Mouse (Mus musculus) skeletal muscle tissue, adult 2 months (tissue): ENCODE results near the gene Rwdd4a.

Source experiments
- DNase-seq: peaks from one replicate; pipeline ENCODE4 v3.0.0-alpha.2; 2012; ENCODE audit warnings: low read depth, low spot score

The Rwdd4a gene

GRCm38 (mm10) chr8:47533344-47534125, at the start of gene Rwdd4a, which contains the start of gene Trappc11:
Gene Rwdd4a, plus strand, starts transcription at chr8:47533664.
Gene Trappc11, minus strand, starts transcription at chr8:47533470.
- DNase-seq, result peak; percentile 98

- no peak for DNase-seq
Observed at GRCm38 (mm10) chr8:47487231-47487630, 46.2 kb upstream of the Rwdd4a start.

- no peak for DNase-seq
Observed at GRCm38 (mm10) chr8:47493106-47493505, 40.4 kb upstream of the Rwdd4a start.

- DNase-seq, result no peak
Observed at GRCm38 (mm10) chr8:47494602-47495153, 38.8 kb upstream of the Rwdd4a start.

GRCm38 (mm10) chr8:47495428-47495827, 38.0 kb upstream of the Rwdd4a start:
- no peak for DNase-seq

- DNase-seq, result no peak
Observed at GRCm38 (mm10) chr8:47501994-47502393, 31.5 kb upstream of the Rwdd4a start.

GRCm38 (mm10) chr8:47502546-47502945, 30.9 kb upstream of the Rwdd4a start:
- no peak for DNase-seq

GRCm38 (mm10) chr8:47505431-47505830, 28.0 kb upstream of the Rwdd4a start:
- DNase-seq, result no peak

- no peak for DNase-seq
Observed at GRCm38 (mm10) chr8:47510930-47511329, 22.5 kb upstream of the Rwdd4a start.

- DNase-seq, result no peak
Observed at GRCm38 (mm10) chr8:47513601-47514000, 19.9 kb upstream of the Rwdd4a start.

- no peak for DNase-seq
Observed at GRCm38 (mm10) chr8:47528094-47528493, 5.4 kb upstream of the Rwdd4a start.

GRCm38 (mm10) chr8:47538323-47538722, 4.9 kb downstream of the Rwdd4a start:
- no peak for DNase-seq

GRCm38 (mm10) chr8:47542746-47543145, 9.3 kb downstream of the Rwdd4a start:
- no peak for DNase-seq

GRCm38 (mm10) chr8:47544094-47544493, 10.6 kb downstream of the Rwdd4a start:
- DNase-seq, result no peak

- no peak for DNase-seq
Observed at GRCm38 (mm10) chr8:47547102-47547501, 13.6 kb downstream of the Rwdd4a start.

GRCm38 (mm10) chr8:47553613-47554012, 20.1 kb downstream of the Rwdd4a start:
- no peak for DNase-seq

GRCm38 (mm10) chr8:47556446-47556845, 23.0 kb downstream of the Rwdd4a start:
- DNase-seq, result no peak

GRCm38 (mm10) chr8:47558274-47558673, 24.8 kb downstream of the Rwdd4a start:
- DNase-seq, result no peak

GRCm38 (mm10) chr8:47560801-47561200, 27.3 kb downstream of the Rwdd4a start:
- no peak for DNase-seq

- no peak for DNase-seq
Observed at GRCm38 (mm10) chr8:47566551-47566950, 33.1 kb downstream of the Rwdd4a start.

GRCm38 (mm10) chr8:47568098-47568497, 34.6 kb downstream of the Rwdd4a start:
- no peak for DNase-seq

- DNase-seq, result peak; percentile 91
Observed at GRCm38 (mm10) chr8:47570161-47570560, 36.7 kb downstream of the Rwdd4a start.

GRCm38 (mm10) chr8:47573482-47573881, 40.0 kb downstream of the Rwdd4a start:
- DNase-seq, result no peak
